Mouse (Mus musculus): ENCODE measurements at regions not wholly inside any gene's neighbourhood (a gene's known extent, or its start where the extent isn't known, plus 50 kb on each side); places are given as distances from the start of the nearest gene placed in this dataset.
A peak's percentile ranks its signal among the peaks of the same experiment; 100 is the strongest.

GRCm38 (mm10) chr13:7374993-7375627, 726.5 kb upstream of the Pfkp start:
- Histone ChIP-seq H3K27ac (replicated peaks; ENCODE audit: low read depth, low read length) (no peak overlapping the region), H3K4me1 (ENCODE audit: control insufficient read depth, insufficient read depth, low read length) (no peaks in the 10 kb centered on the region), H3K27me3 (ENCODE audit: control insufficient read depth, insufficient read depth, low read length) (no peaks in the 10 kb centered on the region), H3K9me3 (replicated peaks; ENCODE audit: control insufficient read depth, low read length) (no peaks in the 10 kb centered on the region), H3K36me3 (replicated peaks; ENCODE audit: control insufficient read depth, insufficient read depth, low read depth, low read length) (no peaks in the 10 kb centered on the region), H3K4me2 (ENCODE audit: low read depth, low read length) (no peak overlapping the region), H3K9ac (replicated peaks; ENCODE audit: low read length) (no peak overlapping the region), H3K4me3 (ENCODE audit: low read depth, low read length) (no peak overlapping the region)
- DNase-seq (ENCODE audit: low spot score) (no peak), ATAC-seq (replicated peaks; ENCODE audit: insufficient number of reproducible peaks, low FRiP score, low TSS enrichment, low read depth) (no peak)
- WGBS: 83% methylated on average over 7 of the region's 7 CpGs

DNA sequence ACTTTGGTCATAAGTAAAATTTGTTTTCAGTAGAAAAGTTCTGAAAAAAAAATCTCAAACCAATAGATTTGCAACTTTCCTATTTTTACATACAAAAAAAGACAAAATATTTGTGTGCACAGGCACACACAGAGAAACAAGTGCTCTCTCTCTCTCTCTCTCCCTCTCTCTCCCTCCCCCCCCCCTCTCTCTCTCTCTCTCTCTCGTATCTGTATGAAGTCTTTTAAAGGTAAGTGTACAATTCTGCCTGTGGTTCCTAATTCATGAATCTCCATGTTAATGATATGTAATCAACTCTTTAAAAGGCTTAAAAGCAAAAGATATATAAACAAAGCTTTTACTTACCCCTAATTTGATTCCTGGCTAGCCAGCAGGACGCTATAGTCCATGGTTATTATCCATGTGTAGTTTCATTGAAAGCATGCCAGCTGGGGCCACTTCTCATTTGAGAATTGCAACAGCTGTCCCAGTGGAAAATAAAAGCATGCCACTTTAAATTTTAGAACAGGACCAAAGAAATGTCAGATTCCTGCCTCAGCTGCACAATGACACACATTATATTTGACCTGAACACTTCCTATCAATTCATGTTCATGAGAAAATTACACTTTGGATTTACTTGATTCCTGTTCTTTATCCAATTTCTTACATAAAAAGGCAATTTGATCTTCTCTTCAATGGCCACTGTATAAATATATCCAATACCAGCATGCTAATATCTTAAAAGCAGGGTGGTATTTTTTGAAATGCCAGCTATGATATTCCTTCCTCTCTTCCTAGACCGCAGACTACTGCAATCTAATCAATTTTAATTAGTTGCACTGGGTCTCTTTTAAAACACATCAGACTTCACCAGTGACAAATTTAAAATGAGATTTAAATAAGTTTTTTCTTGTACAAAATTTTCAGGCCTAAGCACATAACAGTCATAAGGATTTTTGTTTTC, 766.0 kb upstream of the Pfkp start:
- no peaks in the 10 kb centered on the region for H3K9me3 ChIP-seq (replicated peaks; ENCODE audit: control insufficient read depth, low read length)
- no peak overlapping the region for H3K27ac ChIP-seq (replicated peaks; ENCODE audit: low read depth, low read length)
- H3K4me2 ChIP-seq (ENCODE audit: low read depth, low read length): no peak overlapping the region
- no peak overlapping the region for H3K9ac ChIP-seq (replicated peaks; ENCODE audit: low read length)
- H3K27me3 ChIP-seq (ENCODE audit: control insufficient read depth, insufficient read depth, low read length): no peaks in the 10 kb centered on the region
- DNase-seq (ENCODE audit: low spot score): peak; percentile 42
- 35% methylated on average over 3 of the region's 3 CpGs for WGBS
- ATAC-seq (replicated peaks; ENCODE audit: insufficient number of reproducible peaks, low FRiP score, low TSS enrichment, low read depth): no peak
- H3K4me1 ChIP-seq (ENCODE audit: control insufficient read depth, insufficient read depth, low read length): no peaks in the 10 kb centered on the region
- no peak overlapping the region for H3K4me3 ChIP-seq (ENCODE audit: low read depth, low read length)
- no peaks in the 10 kb centered on the region for H3K36me3 ChIP-seq (replicated peaks; ENCODE audit: control insufficient read depth, insufficient read depth, low read depth, low read length)

- Histone ChIP-seq H3K4me3 (ENCODE audit: low read depth, low read length) (no peak overlapping the region), H3K4me2 (ENCODE audit: low read depth, low read length) (no peak overlapping the region), H3K36me3 (replicated peaks; ENCODE audit: control insufficient read depth, insufficient read depth, low read depth, low read length) (no peaks in the 10 kb centered on the region), H3K27ac (replicated peaks; ENCODE audit: low read depth, low read length) (no peak overlapping the region), H3K27me3 (ENCODE audit: control insufficient read depth, insufficient read depth, low read length) (no peaks in the 10 kb centered on the region), H3K9ac (replicated peaks; ENCODE audit: low read length) (no peak overlapping the region), H3K4me1 (ENCODE audit: control insufficient read depth, insufficient read depth, low read length) (no peaks in the 10 kb centered on the region), H3K9me3 (replicated peaks; ENCODE audit: control insufficient read depth, low read length) (no peaks in the 10 kb centered on the region)
- DNase-seq (ENCODE audit: low spot score): no peak
- no peak for ATAC-seq (replicated peaks; ENCODE audit: insufficient number of reproducible peaks, low FRiP score, low TSS enrichment, low read depth)
Observed at GRCm38 (mm10) chr13:7427750-7428149, 774.9 kb upstream of the Adarb2 start.

DNA sequence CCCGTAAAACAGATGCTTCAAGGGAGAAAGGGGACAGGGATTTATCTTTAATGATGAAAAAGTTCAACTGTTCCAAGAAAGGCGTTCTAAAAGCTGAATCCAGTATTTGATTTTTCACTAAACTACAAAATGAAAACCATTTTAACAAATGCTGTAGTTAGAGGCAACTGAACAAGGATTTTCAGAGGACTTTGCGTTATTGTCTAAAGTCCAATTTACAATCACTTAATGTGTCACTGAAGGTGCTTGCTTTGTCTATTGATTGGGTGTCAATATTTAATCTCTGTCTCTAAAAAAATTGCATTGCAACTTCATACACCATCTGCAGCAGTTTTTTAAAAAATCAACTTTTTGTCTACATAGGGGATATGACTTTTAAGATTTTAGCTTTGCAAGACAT, 773.4 kb upstream of the Adarb2 start:
- ATAC-seq (replicated peaks; ENCODE audit: insufficient number of reproducible peaks, low FRiP score, low TSS enrichment, low read depth) (no peak), DNase-seq (ENCODE audit: low spot score) (no peak)
- 78% methylated on average over 3 of the region's 3 CpGs for WGBS
- H3K27me3 ChIP-seq (ENCODE audit: control insufficient read depth, insufficient read depth, low read length): no peaks in the 10 kb centered on the region
- no peak overlapping the region for H3K4me3 ChIP-seq (ENCODE audit: low read depth, low read length)
- no peaks in the 10 kb centered on the region for H3K36me3 ChIP-seq (replicated peaks; ENCODE audit: control insufficient read depth, insufficient read depth, low read depth, low read length)
- H3K4me1 ChIP-seq (ENCODE audit: control insufficient read depth, insufficient read depth, low read length): no peaks in the 10 kb centered on the region
- H3K4me2 ChIP-seq (ENCODE audit: low read depth, low read length): no peak overlapping the region
- no peak overlapping the region for H3K27ac ChIP-seq (replicated peaks; ENCODE audit: low read depth, low read length)
- no peaks in the 10 kb centered on the region for H3K9me3 ChIP-seq (replicated peaks; ENCODE audit: control insufficient read depth, low read length)
- H3K9ac ChIP-seq (replicated peaks; ENCODE audit: low read length): no peak overlapping the region

- Histone ChIP-seq H3K9me3 (replicated peaks; ENCODE audit: control insufficient read depth, low read length) (no peaks in the 10 kb centered on the region), H3K9ac (replicated peaks; ENCODE audit: low read length) (no peak overlapping the region), H3K4me2 (ENCODE audit: low read depth, low read length) (no peak overlapping the region), H3K27me3 (ENCODE audit: control insufficient read depth, insufficient read depth, low read length) (no peaks in the 10 kb centered on the region), H3K36me3 (replicated peaks; ENCODE audit: control insufficient read depth, insufficient read depth, low read depth, low read length) (no peaks in the 10 kb centered on the region), H3K27ac (replicated peaks; ENCODE audit: low read depth, low read length) (no peak overlapping the region), H3K4me1 (ENCODE audit: control insufficient read depth, insufficient read depth, low read length) (no peaks in the 10 kb centered on the region), H3K4me3 (ENCODE audit: low read depth, low read length) (no peak overlapping the region)
- DNase-seq (ENCODE audit: low spot score): no peak
- WGBS: 26% methylated on average over 2 of the region's 2 CpGs
- 0 out of 2 replicates have a peak, but pooled peaks have one; percentile 48 for ATAC-seq (replicated peaks; ENCODE audit: insufficient number of reproducible peaks, low FRiP score, low TSS enrichment, low read depth)
Observed at GRCm38 (mm10) chr13:7451434-7452002, 751.1 kb upstream of the Adarb2 start.

DNA sequence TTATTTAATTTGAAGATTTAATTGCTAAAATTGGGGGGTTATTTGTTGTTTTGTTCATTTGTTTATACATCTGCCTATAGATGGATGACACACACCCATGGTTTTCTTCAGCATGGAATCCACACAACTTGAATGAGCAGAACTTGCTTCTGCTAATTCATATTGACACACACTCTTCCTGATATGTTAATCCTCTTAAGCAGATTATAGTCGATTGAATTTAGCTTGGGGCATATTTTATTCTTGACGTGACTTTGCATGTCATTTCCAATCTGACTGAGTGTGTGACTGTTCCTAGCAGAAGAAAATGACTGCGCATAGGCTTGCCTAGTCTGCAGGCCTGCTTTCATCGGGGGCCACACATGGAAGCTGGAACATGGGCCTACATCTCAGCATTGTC, 727.0 kb upstream of the Adarb2 start:
- 81% methylated on average over 4 of the region's 4 CpGs for whole genome bisulfite sequencing
- DNase-seq (ENCODE audit: low spot score) (no peak), ATAC-seq (replicated peaks; ENCODE audit: insufficient number of reproducible peaks, low FRiP score, low TSS enrichment, low read depth) (no peak)

DNA sequence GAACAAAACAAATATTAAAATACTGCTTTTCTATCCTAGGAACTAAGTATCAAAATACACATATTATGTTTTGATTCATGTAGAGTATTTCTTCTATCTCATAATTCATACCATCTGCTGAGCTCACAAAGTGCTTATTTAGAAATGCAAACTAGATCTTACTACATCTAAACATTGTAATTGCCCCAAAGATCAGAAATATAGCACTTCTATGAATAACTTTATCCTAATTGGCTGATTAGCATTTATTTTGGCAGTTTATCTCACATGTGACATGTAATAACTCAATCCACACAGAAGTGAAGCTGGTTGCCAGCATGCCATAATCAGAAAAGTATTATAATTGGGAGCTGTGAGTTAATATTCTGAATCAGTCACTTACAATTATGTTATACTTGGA, 684.6 kb upstream of the Adarb2 start:
- ATAC-seq (replicated peaks; ENCODE audit: insufficient number of reproducible peaks, low FRiP score, low TSS enrichment, low read depth) (no peak), DNase-seq (ENCODE audit: low spot score) (no peak)
- H3K4me1 ChIP-seq (ENCODE audit: control insufficient read depth, insufficient read depth, low read length): no peaks in the 10 kb centered on the region
- H3K36me3 ChIP-seq (replicated peaks; ENCODE audit: control insufficient read depth, insufficient read depth, low read depth, low read length): no peaks in the 10 kb centered on the region
- no peak overlapping the region for H3K4me3 ChIP-seq (ENCODE audit: low read depth, low read length)
- H3K27me3 ChIP-seq (ENCODE audit: control insufficient read depth, insufficient read depth, low read length): no peaks in the 10 kb centered on the region
- H3K27ac ChIP-seq (replicated peaks; ENCODE audit: low read depth, low read length): no peak overlapping the region
- H3K9ac ChIP-seq (replicated peaks; ENCODE audit: low read length): no peak overlapping the region
- H3K4me2 ChIP-seq (ENCODE audit: low read depth, low read length): no peak overlapping the region
- no peaks in the 10 kb centered on the region for H3K9me3 ChIP-seq (replicated peaks; ENCODE audit: control insufficient read depth, low read length)

More for the DNA sequence above, 727.0 kb upstream of the Adarb2 start:
- H3K36me3 ChIP-seq (replicated peaks; ENCODE audit: control insufficient read depth, insufficient read depth, low read depth, low read length): no peaks in the 10 kb centered on the region
- no peak overlapping the region for H3K27ac ChIP-seq (replicated peaks; ENCODE audit: low read depth, low read length)
- no peaks in the 10 kb centered on the region for H3K4me1 ChIP-seq (ENCODE audit: control insufficient read depth, insufficient read depth, low read length)
- no peak overlapping the region for H3K4me3 ChIP-seq (ENCODE audit: low read depth, low read length)
- H3K4me2 ChIP-seq (ENCODE audit: low read depth, low read length): no peak overlapping the region
- no peaks in the 10 kb centered on the region for H3K9me3 ChIP-seq (replicated peaks; ENCODE audit: control insufficient read depth, low read length)
- no peaks in the 10 kb centered on the region for H3K27me3 ChIP-seq (ENCODE audit: control insufficient read depth, insufficient read depth, low read length)
- H3K9ac ChIP-seq (replicated peaks; ENCODE audit: low read length): no peak overlapping the region

GRCm38 (mm10) chr13:7524436-7524835, 678.2 kb upstream of the Adarb2 start:
- no peak for DNase-seq (ENCODE audit: low spot score)
- Histone ChIP-seq H3K4me2 (ENCODE audit: low read depth, low read length) (no peak overlapping the region), H3K36me3 (replicated peaks; ENCODE audit: control insufficient read depth, insufficient read depth, low read depth, low read length) (no peaks in the 10 kb centered on the region), H3K4me1 (ENCODE audit: control insufficient read depth, insufficient read depth, low read length) (no peaks in the 10 kb centered on the region), H3K9ac (replicated peaks; ENCODE audit: low read length) (no peak overlapping the region), H3K9me3 (replicated peaks; ENCODE audit: control insufficient read depth, low read length) (no peaks in the 10 kb centered on the region), H3K27ac (replicated peaks; ENCODE audit: low read depth, low read length) (no peak overlapping the region), H3K27me3 (ENCODE audit: control insufficient read depth, insufficient read depth, low read length) (no peaks in the 10 kb centered on the region), H3K4me3 (ENCODE audit: low read depth, low read length) (no peak overlapping the region)
- no peak for ATAC-seq (replicated peaks; ENCODE audit: insufficient number of reproducible peaks, low FRiP score, low TSS enrichment, low read depth)
- WGBS: 79% methylated on average over 1 of the region's 1 CpGs
